Mouse (Mus musculus): ENCODE measurements around the gene Krt34.

Krt34 gene

DNA sequence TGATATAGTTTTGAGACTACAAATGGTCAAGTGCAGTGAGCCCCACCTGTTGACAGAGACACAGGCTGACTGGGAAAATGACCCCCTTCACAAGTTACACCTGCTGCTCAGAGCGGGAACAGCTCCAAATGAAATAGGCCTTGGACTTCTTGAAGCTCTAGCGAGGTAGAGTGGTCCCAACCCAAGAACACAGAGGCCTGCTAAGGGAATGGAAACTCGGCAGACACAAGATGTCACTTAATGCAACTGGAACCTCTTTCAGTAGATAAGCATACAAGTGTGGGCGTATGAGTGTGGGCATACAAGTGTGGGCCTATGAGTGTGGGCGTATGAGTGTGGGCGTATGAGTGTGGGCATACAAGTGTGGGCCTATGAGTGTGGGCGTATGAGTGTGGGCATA lies 42.3 kb downstream of the Krt34 start:
- no peak for DNase-seq (ENCODE audit: low read depth)

DNA sequence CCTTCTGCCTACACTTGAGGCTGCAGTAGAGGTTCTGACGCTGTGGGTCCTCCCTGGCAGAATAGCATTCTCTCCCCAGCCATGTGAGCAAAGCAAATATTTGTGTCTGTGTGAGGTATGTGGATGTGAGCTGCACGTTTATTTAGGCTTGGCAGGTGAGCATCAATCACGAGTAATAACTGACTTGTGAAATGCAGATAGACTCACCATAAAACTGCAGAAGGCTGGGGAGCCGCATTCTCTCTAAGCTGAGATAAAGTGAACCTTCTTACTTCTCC lies 47.0 kb downstream of the Krt34 start:
- no peak for DNase-seq (ENCODE audit: low read depth)

GRCm38 (mm10) chr11:99993620-99994383 lies 47.6 kb downstream of the Krt34 start, which contains the start of gene Krtap17-1:
Gene Krtap17-1 (minus strand): TSS chr11:99993994.
- no peak for DNase-seq (ENCODE audit: low read depth)

GRCm38 (mm10) chr11:99990571-99990970 lies 50.8 kb downstream of the Krt34 start:
- no peak for DNase-seq (ENCODE audit: low read depth)

DNA sequence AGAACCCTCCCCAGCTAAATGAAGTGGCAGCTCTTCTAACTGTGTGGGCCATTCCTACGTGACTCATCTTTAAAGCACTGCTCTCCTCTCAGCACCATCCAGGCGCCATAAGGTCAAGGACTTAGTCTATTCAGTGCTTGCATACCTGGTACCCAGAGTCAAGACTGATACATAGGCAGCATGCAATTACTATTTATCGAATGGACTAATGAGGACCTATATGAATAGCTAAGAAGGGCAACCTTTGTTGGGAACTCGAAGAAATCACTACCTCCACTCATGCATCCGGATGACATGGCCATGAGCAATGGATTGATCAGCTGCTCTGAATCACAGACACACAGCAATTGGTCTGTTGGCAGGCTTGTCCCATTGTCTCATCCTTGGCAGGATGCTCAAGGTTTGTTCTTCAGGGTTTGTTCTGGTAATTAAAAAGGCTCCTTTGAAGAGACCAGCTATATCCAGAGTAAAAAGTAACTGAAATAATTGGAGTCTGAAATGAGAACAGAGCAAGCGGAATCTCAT lies 51.4 kb downstream of the Krt34 start:
- DNase-seq (ENCODE audit: low read depth), result no peak

- DNase-seq (ENCODE audit: low read depth), result no peak
Observed at GRCm38 (mm10) chr11:99988530-99988929, 52.8 kb downstream of the Krt34 start.
